ENCODE assay signal across 8 mouse cellular contexts in the genomic region with DNA sequence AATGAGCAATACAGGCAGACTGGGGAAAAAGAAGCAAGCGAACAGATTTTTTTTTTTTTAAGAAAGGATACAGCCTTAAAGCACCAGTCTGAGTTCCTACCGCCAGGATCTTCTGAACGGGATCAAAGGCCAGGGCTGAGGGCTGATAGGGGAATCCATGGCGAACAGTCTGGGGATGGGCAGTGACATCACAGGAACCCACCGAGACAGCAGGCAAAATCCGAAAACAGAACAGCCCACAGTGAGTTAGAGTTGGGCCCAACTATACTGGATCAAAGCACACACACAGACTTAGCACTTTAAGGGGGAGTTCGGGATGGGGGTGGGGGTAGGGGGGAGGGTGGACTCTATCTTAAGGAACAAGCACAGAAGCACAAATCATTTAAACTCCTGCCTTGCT. TPM values are rescaled to one million over a fixed set of nuclear protein-coding genes. Genes with fewer than 3 reads are reported as not detected.
DNase-seq lines count a peak whose midpoint lies in the region; ATAC-seq and TF ChIP-seq lines count a peak whose summit lies in the region.

No protein-coding gene starts in this region.

- TF ChIP-seq POLR2A in CH12.LX (IDR thresholded peaks at IDR 0.05; ENCODE audit: low read depth, low read length) = no peak

- peak overlapping the region; percentile 77 for H3K9ac ChIP-seq in CH12.LX (ENCODE audit: insufficient read depth, low read depth)
- H3K9ac ChIP-seq in heart, embryonic 16.5 days (ENCODE audit: low read length) = peak overlapping the region; percentile 94; the same call in 1 of the 2 replicates

- H3K36me3 ChIP-seq in CH12.LX (replicated peaks in 1 of 2; ENCODE audit: control insufficient read depth in 1 of 2, insufficient read depth in 1 of 2, low read length in 1 of 2) = peaks cover 9 to 16% of the 10 kb centered on the region in 2 experiments
- H3K36me3 ChIP-seq in heart, embryonic 16.5 days (ENCODE audit: control insufficient read depth, insufficient read depth) = peaks cover 4% of the 10 kb centered on the region; the same call in 1 of the 2 replicates
- H3K36me3 ChIP-seq in macrophage (ENCODE audit: inconsistent target) = no peaks in the 10 kb centered on the region

- TF ChIP-seq EP300 in CH12.LX (IDR thresholded peaks at IDR 0.05; ENCODE audit: low read length) = no peak

- ATAC-seq in heart, embryonic 16.5 days (replicated peaks; ENCODE audit: extremely low read depth, insufficient read depth, low FRiP score) = no peak
- ATAC-seq in megakaryocyte progenitor cell, adult 5-6 weeks (replicated peaks; ENCODE audit: poor library complexity) = no peak

- H3K79me2 ChIP-seq in CH12.LX (replicated peaks; ENCODE audit: control insufficient read depth, extremely low read depth, insufficient read depth, poor library complexity, severe bottlenecking) (peaks cover 23% of the 10 kb centered on the region), macrophage (ENCODE audit: inconsistent target) (peaks cover 64% of the 10 kb centered on the region)

- DNase-seq in cerebellum, postnatal 10 days = peak; percentile 31 to 34
- DNase-seq in cerebellum, postnatal 36 days = no peak
- DNase-seq in CH12.LX (ENCODE audit: extremely low read depth) = no peak
- DNase-seq in layer of hippocampus, adult 9-11 months = no peak
- DNase-seq in cerebellum, adult 9-11 months = no peak

- dilution Hi-C loops in CH12.LX (cut with MboI; ENCODE audit: extremely low pct_ligation_motif_present, extremely low pct_unique_long_range_greater_than_20kb, low sequenced_read_pairs) = no loop called here

- H3K4me2 ChIP-seq in CH12.LX (ENCODE audit: insufficient read depth, low read depth, poor library complexity, severe bottlenecking) = peak overlapping the region; percentile 100
- H3K4me2 ChIP-seq in heart, embryonic 16.5 days (ENCODE audit: low read depth, low read length) = peak overlapping the region; percentile 94

- H3K4me3 ChIP-seq in CH12.LX (replicated peaks in 1 of 3; ENCODE audit: low read depth in 2 of 3, low read length in 2 of 3, poor library complexity in 1 of 3) (peak overlapping the region; percentile 73 to 85 (median 74)), macrophage (ENCODE audit: inconsistent target) (peak overlapping the region; percentile 73)
- H3K4me3 ChIP-seq in heart, embryonic 16.5 days (ENCODE audit: low read length) = peak overlapping the region; percentile 95

- TF ChIP-seq RAD21 in CH12.LX (IDR thresholded peaks at IDR 0.05; ENCODE audit: low read depth, low read length) = no peak

- in situ Hi-C loops in CH12.LX (cut with MboI; ENCODE audit: low pct_ligation_motif_present, low pct_unique_long_range_greater_than_20kb, low sequenced_read_pairs) = no loop called here

- H3K4me1 ChIP-seq in CH12.LX (ENCODE audit: control insufficient read depth in 1 of 2, insufficient read depth in 2 of 2) = peaks cover 0 to 30% of the 10 kb centered on the region in 2 experiments; a peak in 2 of 4 replicates
- H3K4me1 ChIP-seq in heart, embryonic 16.5 days (ENCODE audit: control insufficient read depth, insufficient read depth, low read length) = 0 out of 2 replicates have a peak, but pooled peaks cover 4% of the 10 kb centered on the region

- no peak overlapping the region for H3K27ac ChIP-seq in CH12.LX (ENCODE audit: insufficient read depth, low read depth)
- no peak overlapping the region for H3K27ac ChIP-seq in heart, embryonic 16.5 days (ENCODE audit: low read length)
- peak overlapping the region; percentile 68 for H3K27ac ChIP-seq in macrophage

- no peak for TF ChIP-seq CTCF in CH12.LX (conservative IDR thresholded peaks at IDR 0.05 in 1 of 2, IDR thresholded peaks at IDR 0.05 in 1 of 2; ENCODE audit: low read depth in 2 of 2, low read length in 2 of 2)

- no peaks in the 10 kb centered on the region for H3K9me3 ChIP-seq in CH12.LX (replicated peaks; ENCODE audit: low read length)
- H3K9me3 ChIP-seq in heart, embryonic 16.5 days (replicated peaks; ENCODE audit: control insufficient read depth, low read length) = no peaks in the 10 kb centered on the region

- 10% methylated on average over 7 of the region's 7 CpGs for WGBS in heart, embryonic 16.5 days
- 17% methylated on average over 7 of the region's 7 CpGs for WGBS in macrophage (ENCODE audit: missing documents)

- no peaks in the 10 kb centered on the region for H3K27me3 ChIP-seq in CH12.LX (replicated peaks)
- no peaks in the 10 kb centered on the region for H3K27me3 ChIP-seq in heart, embryonic 16.5 days (ENCODE audit: control insufficient read depth, insufficient read depth, low read length)

TF ChIP-seq in CH12.LX, 34 proteins besides CTCF, POLR2A, EP300 and RAD21:
- TF ChIP-seq POLR2AphosphoS2 (IDR thresholded peaks at IDR 0.05; ENCODE audit: low read depth, low read length) (no peak), MEF2A (IDR thresholded peaks at IDR 0.05; ENCODE audit: borderline replicate concordance, low read depth, low read length) (no peak), BHLHE40 (IDR thresholded peaks at IDR 0.05; ENCODE audit: low read depth, low read length) (no peak), USF2 (conservative IDR thresholded peaks at IDR 0.05; ENCODE audit: low read depth, low read length) (no peak), USF1 (IDR thresholded peaks at IDR 0.05; ENCODE audit: low read depth, low read length) (no peak), IRF4 (IDR thresholded peaks at IDR 0.05; ENCODE audit: low read depth, low read length) (no peak), SMC3 (IDR thresholded peaks at IDR 0.05; ENCODE audit: low read depth, low read length) (no peak), CHD1 (IDR thresholded peaks at IDR 0.05; ENCODE audit: low read depth, low read length) (no peak), NRF1 (IDR thresholded peaks at IDR 0.05; ENCODE audit: low read depth, low read length) (no peak), UBTF (IDR thresholded peaks at IDR 0.05; ENCODE audit: low read depth, low read length) (no peak), KAT2A (IDR thresholded peaks at IDR 0.05; ENCODE audit: insufficient replicate concordance, low read length) (no peak), CHD2 (IDR thresholded peaks at IDR 0.05; ENCODE audit: low read length) (no peak), MAZ (IDR thresholded peaks at IDR 0.05; ENCODE audit: low read depth, low read length) (no peak), HCFC1 (IDR thresholded peaks at IDR 0.05; ENCODE audit: low read depth, low read length) (no peak), MXI1 (IDR thresholded peaks at IDR 0.05; ENCODE audit: low read depth, low read length) (no peak)
TF ChIP-seq in CH12.LX: peak in this region for 0.

RNA-seq across cellular contexts. Expression of a gene that starts 1.8 kb away (rescaled TPM):
- total RNA-seq in CH12.LX (2012; rRNA removed) = 11.2 and 11.8 TPM in 2 replicates
- total RNA-seq in CH12.LX (2014; rRNA removed) = 9.8 and 10.8 TPM in 2 replicates
- 17.0 and 20.1 TPM in 2 replicates for polyA plus RNA-seq in CH12.LX (2012; ENCODE audit: insufficient read length, low read depth)
- 2.9 and 3.0 TPM in 2 replicates for polyA plus RNA-seq in heart, embryonic 16.5 days (2015; fragmentation: Nextera tagmentation; extraction: Ambion mirVana)
- 100 to 1,000 TPM; 115 to 676 (median 316) TPM for total RNA-seq in macrophage (2018; cell fraction: chromatin; rRNA removed)
- total RNA-seq in macrophage (2018; cell fraction: cytosol; rRNA removed) = 100 to 1,000 TPM in 3 of 26 experiments, 10 to 100 TPM in 23; 44.1 to 107 (median 65.4) TPM
- 100 to 1,000 TPM in 21 of 26 experiments, 10 to 100 TPM in 5; 75.8 to 438 (median 173) TPM for total RNA-seq in macrophage (2018; cell fraction: nucleus; rRNA removed)
- polyA plus RNA-seq in macrophage (2018) = 45.1 to 61.9 TPM (median 56.5 TPM) in 3 replicates
- 63.4 and 71.4 TPM in 2 replicates for total RNA-seq in megakaryocyte progenitor cell, adult 5-6 weeks (2015)
- total RNA-seq in megakaryocyte progenitor cell, adult 5-6 weeks (2017) = 39.4 and 44.3 TPM in 2 replicates

Comparison
In these comparisons a context has a peak if more than half of its experiments do, and no peak if none do; other contexts are left out.
1. DNase-seq: peak in cerebellum, postnatal 10 days (2 of 2); none in cerebellum, postnatal 36 days (0 of 2), CH12.LX (single experiment), layer of hippocampus, adult 9-11 months (single experiment) and cerebellum, adult 9-11 months (single experiment).
2. Peak in every context shown above with its lines, with median percentiles within 50 percentile points of each other: H3K4me3 ChIP-seq.